Mouse (Mus musculus) midbrain, embryonic 16.5 days (tissue): Measurements from ENCODE around the gene Lrrc28. TPM values are rescaled to one million over a fixed set of nuclear protein-coding genes. Genes with fewer than 3 reads are reported as not detected.
"Not testable (repeated sequence)": the region's sequence is repeated elsewhere in the genome, so short reads cannot be mapped to it uniquely, and the experiment has no call there.

Experiments
- ATAC-seq: fragments of 200-750 bp; cut with Nextera tagmentation; 2 replicates; pipeline ENCODE4 v1.8.0; 2017; ENCODE audit warnings: moderate TSS enrichment
- H3K27ac ChIP-seq: fragments of 300-500 bp; sonication (generic); 2 replicates; pipeline ENCODE4 v1.5.1; 2014; ENCODE audit warnings: mild to moderate bottlenecking, low read length, mixed read lengths
- H3K27me3 ChIP-seq: fragments of 300-500 bp; sonication (generic); 2 replicates; pipeline ENCODE4 v1.6.1; 2014; ENCODE audit warnings: low read depth, low read length, mixed read lengths; ENCODE audit not compliant: control insufficient read depth, insufficient read depth
- H3K36me3 ChIP-seq: fragments of 300-500 bp; sonication (generic); 2 replicates; pipeline ENCODE4 v1.6.1; 2014; ENCODE audit warnings: mild to moderate bottlenecking, low read length, moderate library complexity, mixed read lengths; ENCODE audit not compliant: control insufficient read depth, insufficient read depth
- H3K4me1 ChIP-seq: fragments of 300-500 bp; sonication (generic); 2 replicates; pipeline ENCODE4 v1.6.1; 2014; ENCODE audit warnings: mild to moderate bottlenecking, low read length, mixed read lengths; ENCODE audit not compliant: control insufficient read depth, insufficient read depth
- H3K4me2 ChIP-seq: fragments of 300-500 bp; sonication (generic); 2 replicates; pipeline ENCODE4 v1.6.1; 2014; ENCODE audit warnings: mild to moderate bottlenecking, low read length, mixed read lengths
- H3K4me3 ChIP-seq: fragments of 300-500 bp; sonication (generic); 2 replicates; pipeline ENCODE4 v1.5.1; 2014; ENCODE audit warnings: low read depth, mild to moderate bottlenecking, low read length, moderate library complexity, mixed read lengths
- H3K9ac ChIP-seq: fragments of 300-500 bp; sonication (generic); 2 replicates; pipeline ENCODE4 v1.6.1; 2014; ENCODE audit warnings: low read depth, low read length, mixed read lengths
- H3K9me3 ChIP-seq: fragments of 300-500 bp; sonication (generic); replicated peaks from 2 replicates; pipeline ENCODE4 v1.6.1; 2014; ENCODE audit warnings: mild to moderate bottlenecking, low read length, mixed read lengths; ENCODE audit not compliant: control insufficient read depth, poor library complexity, severe bottlenecking
- WGBS: fragments of 180-500 bp; shearing (Covaris S2); extraction: QIAGEN DNeasy Blood & Tissue Kit; methylation state at CpG from one replicate; pipeline ENCODE4 v1.1.7; 2014; 5-methylcytosine and 5-hydroxymethylcytosine counted together
- polyA plus RNA-seq: library from polyadenylated mRNA; unstranded; fragments of >200 nt; fragmentation: Nextera tagmentation; extraction: Ambion mirVana; gene quantifications from 2 replicates; pipeline ENCODE4 v1.2.1, GENCODE M21; 2015

Gene Lrrc28
- polyA plus RNA-seq, 1 experiment from 2014 or later = 24.0 TPM

DNA sequence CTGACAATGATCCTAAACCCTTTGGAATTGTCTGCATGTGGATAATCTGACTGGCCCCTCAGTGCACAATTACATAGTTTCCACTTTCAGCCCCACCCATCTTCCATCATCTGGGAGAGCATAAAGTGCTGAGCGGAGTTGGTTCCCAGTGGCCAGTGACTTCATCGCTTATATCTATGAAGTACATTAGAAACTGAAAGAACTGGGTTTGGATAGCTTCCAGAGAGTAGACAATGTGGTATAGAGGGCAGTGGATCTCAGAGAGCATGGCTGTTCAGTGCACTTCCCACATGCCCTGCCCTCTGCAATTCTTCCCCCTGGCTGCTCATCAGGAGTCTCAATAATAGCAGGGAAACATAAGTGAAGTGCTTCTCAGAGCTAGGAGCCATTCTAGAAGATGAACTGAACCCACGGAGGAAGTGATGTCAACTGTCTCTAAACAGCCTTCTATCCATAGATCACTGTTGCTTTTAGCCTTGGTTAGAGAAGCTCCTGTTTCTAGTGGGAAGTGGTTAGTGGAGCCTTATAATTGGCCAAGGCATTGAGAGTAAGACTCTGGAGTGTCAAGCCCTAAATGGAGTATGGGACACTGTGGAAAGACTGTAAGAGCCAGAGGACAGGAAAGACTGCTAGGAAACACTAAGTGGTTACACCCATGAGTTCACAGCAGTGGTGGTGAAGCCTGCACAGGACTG, 119.0 kb downstream of the Lrrc28 start:
- Histone ChIP-seq H3K4me3 (no peak overlapping the region), H3K4me2 (no peak overlapping the region), H3K27ac (no peak overlapping the region), H3K9me3 (no peaks in the 10 kb centered on the region), H3K27me3 (no peaks in the 10 kb centered on the region), H3K36me3 (no peaks in the 10 kb centered on the region), H3K9ac (no peak overlapping the region), H3K4me1 (peaks cover 7% of the 10 kb centered on the region; the same call in 1 of the 2 replicates)
- ATAC-seq = no peak
- WGBS = 90% methylated on average over 3 of the region's 3 CpGs

DNA sequence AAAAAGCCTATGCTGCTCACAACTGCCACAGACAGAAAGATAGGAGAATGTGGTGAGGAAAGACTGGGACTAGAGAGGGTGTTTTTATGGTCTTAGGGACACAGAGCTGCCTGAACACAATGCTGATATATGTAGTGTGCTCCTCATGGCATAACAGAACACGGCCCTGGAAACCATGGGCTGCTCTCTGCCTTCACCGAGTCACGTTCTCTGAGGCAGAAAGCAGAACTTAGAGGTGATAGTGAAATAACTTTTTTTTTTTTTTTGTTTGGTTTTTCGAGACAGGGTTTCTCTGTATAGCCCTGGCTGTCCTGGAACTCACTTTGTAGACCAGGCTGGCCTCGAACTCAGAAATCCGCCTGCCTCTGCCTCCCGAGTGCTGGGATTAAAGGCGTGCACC, 121.0 kb downstream of the Lrrc28 start:
- H3K4me2 ChIP-seq, H3K27ac ChIP-seq, H3K4me3 ChIP-seq, H3K9me3 ChIP-seq, H3K4me1 ChIP-seq, H3K27me3 ChIP-seq, H3K36me3 ChIP-seq, ATAC-seq, H3K9ac ChIP-seq: not testable (repeated sequence)
- 92% methylated on average over 8 of the region's 8 CpGs for WGBS

DNA sequence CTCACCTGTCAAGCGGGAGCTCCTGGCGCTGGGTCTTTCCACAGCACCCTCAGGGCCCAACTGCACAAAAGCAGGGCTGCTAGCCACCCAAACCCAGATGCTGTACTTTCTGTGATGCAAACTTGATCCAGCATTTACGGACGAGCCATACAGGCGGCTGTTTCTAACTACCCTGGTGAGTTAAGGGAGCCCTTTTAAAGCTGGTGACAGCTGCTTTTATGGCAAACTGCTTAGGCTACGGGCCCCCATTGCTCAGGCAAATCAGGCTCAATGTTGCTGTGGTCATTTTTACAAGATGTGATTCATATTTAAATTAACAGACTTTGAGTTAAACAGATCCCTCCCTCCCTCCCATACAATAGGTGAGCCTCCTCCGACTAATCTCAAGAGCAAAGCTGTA, 121.7 kb downstream of the Lrrc28 start:
- Histone ChIP-seq H3K27me3 (no peaks in the 10 kb centered on the region), H3K36me3 (no peaks in the 10 kb centered on the region), H3K9me3 (no peaks in the 10 kb centered on the region), H3K4me3 (no peak overlapping the region), H3K4me2 (no peak overlapping the region), H3K27ac (no peak overlapping the region), H3K9ac (no peak overlapping the region), H3K4me1 (peaks cover 2% of the 10 kb centered on the region; the same call in 1 of the 2 replicates)
- no peak for ATAC-seq
- WGBS = 29% methylated on average over 7 of the region's 7 CpGs

DNA sequence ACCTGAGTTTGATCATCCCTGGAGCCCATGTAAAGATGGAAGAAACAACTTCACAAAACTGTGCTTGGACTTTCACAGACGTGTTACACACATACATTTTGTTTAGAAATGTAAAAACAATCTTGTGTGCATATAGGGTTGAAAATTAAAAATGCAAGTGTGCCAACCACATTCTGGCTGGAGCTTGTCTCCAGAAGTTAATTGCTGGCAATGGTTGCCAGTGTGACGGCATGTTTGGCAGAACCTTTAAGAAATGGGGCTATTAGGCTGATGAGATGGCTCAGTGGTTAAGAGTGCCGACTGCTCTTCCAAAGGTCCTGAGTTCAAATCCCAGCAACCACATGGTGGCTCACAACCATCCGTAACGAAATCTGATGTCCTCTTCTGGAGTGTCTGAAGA, 123.3 kb downstream of the Lrrc28 start:
- H3K9me3 ChIP-seq, H3K36me3 ChIP-seq, H3K27ac ChIP-seq, H3K4me1 ChIP-seq, H3K4me3 ChIP-seq, H3K4me2 ChIP-seq, H3K9ac ChIP-seq, ATAC-seq, H3K27me3 ChIP-seq: not testable (repeated sequence)
- 89% methylated on average over 3 of the region's 5 CpGs for WGBS

DNA sequence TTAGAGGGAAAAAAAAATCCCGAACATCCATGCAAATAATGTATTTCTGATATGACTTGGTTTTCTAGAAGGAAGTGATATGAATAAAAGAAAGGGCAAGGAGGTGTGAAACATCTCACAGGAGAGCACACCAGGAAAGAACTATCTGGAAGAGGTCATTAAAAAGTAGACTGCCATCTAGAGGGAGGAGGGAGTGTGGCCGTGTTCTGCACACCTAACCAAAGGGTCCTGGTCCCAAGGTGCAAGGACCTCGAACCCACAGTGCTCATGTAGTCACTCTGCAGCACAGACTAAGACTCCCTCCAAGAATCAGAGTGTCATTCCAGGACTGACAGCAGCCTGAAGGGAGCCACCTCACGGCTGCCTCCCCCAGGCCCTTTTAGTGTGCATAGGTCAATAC, 124.1 kb downstream of the Lrrc28 start:
- peak; percentile 28; the same call in 1 of the 2 replicates for ATAC-seq
- WGBS = 86% methylated on average over 4 of the region's 4 CpGs
- Histone ChIP-seq H3K9ac (no peak overlapping the region), H3K27ac (no peak overlapping the region), H3K9me3 (no peaks in the 10 kb centered on the region), H3K36me3 (no peaks in the 10 kb centered on the region), H3K4me3 (no peak overlapping the region), H3K4me2 (no peak overlapping the region), H3K27me3 (no peaks in the 10 kb centered on the region), H3K4me1 (no peaks in the 10 kb centered on the region)

DNA sequence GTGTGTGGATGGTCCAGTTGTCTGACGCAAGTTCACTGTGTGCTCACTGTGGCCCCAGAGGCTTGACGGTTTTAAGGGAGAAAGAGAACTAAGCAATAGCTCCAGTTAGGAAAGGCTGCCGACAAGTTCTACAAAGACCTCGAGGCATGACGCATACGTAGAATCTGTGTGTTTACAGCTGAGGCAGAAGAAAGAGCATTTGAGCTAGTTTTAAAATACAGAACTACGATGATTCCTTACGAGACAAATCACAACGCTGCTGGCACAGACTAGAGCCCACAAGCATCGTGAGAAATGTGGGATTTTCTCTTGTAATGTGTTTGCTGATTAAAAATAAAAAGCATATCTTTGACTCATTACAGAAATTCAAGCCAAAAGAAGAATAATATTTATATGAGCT, 125.1 kb downstream of the Lrrc28 start:
- no peak for ATAC-seq

DNA sequence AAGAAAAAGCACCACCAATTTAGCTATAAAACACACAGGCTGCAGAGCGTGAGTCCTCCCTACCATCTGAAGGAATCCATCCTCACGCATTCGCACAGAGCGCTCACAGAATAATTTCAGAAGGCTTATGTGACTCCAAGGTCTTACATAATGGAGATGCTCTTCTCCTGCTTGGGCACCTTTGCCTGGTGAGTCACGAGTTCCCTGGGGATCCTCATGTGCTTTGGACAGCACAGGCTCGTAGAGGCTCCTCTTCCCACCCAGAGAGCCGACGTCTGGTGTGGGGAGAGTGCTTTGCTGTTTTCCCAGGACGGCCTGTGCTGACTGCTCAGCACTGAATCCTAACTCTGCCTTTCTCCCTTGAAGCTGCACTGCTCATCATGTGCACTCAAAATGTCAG, 129.4 kb downstream of the Lrrc28 start:
- Histone ChIP-seq H3K27ac (no peak overlapping the region), H3K4me3 (no peak overlapping the region), H3K9me3 (no peaks in the 10 kb centered on the region), H3K4me1 (no peaks in the 10 kb centered on the region), H3K4me2 (no peak overlapping the region), H3K27me3 (no peaks in the 10 kb centered on the region), H3K9ac (no peak overlapping the region), H3K36me3 (no peaks in the 10 kb centered on the region)
- 86% methylated on average over 9 of the region's 9 CpGs for WGBS
- ATAC-seq = no peak

More for the DNA sequence above, 125.1 kb downstream of the Lrrc28 start:
- Histone ChIP-seq H3K9me3 (no peaks in the 10 kb centered on the region), H3K36me3 (no peaks in the 10 kb centered on the region), H3K27ac (no peak overlapping the region), H3K9ac (no peak overlapping the region), H3K27me3 (no peaks in the 10 kb centered on the region), H3K4me3 (no peak overlapping the region), H3K4me1 (no peaks in the 10 kb centered on the region), H3K4me2 (no peak overlapping the region)
- WGBS = 94% methylated on average over 10 of the region's 10 CpGs

DNA sequence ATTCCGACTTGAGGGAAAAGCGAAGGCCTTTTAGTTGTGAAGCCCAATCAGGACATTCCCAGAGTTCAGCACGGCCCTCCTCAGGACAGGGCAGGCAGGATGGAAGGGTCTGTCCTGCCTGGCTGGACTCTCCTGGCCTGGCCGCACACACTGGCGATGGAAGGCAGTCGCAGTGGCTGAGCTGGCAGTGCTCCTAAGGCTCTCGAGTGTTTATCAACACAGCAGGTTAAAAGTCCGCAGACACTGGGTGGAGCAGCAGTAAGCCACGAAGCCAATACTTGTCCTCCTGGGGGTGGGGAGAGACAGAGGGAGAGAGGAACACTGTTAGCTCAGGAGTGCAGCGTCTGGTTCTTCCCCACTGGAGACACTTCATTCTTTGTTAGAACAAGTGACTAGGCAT, 130.2 kb downstream of the Lrrc28 start:
- 58% methylated on average over 10 of the region's 10 CpGs for WGBS
- ATAC-seq = no peak
- no peak overlapping the region for H3K4me3 ChIP-seq
- no peaks in the 10 kb centered on the region for H3K9me3 ChIP-seq
- no peaks in the 10 kb centered on the region for H3K36me3 ChIP-seq
- H3K4me1 ChIP-seq = no peaks in the 10 kb centered on the region
- no peaks in the 10 kb centered on the region for H3K27me3 ChIP-seq
- no peak overlapping the region for H3K27ac ChIP-seq
- no peak overlapping the region for H3K9ac ChIP-seq
- no peak overlapping the region for H3K4me2 ChIP-seq

DNA sequence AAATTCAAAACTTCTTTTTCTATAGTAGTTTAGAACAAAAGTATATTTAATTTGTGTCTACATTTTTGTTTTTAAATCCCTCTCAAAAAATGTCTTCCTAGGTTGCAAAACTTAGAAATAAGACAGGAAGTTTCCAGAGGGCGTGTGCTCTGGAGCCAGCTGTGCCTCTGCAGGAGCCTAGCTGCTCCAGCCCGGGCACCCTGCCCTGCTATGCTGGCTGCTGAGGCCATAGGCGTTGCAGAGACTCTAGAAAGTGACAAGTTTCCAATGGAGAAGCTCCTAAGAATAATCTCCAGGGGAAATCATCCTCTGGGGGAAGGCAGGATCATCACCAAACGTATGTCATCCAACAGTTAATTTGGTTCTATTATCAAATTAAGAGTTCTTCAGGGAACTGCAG, 130.7 kb downstream of the Lrrc28 start:
- Histone ChIP-seq H3K27me3 (no peaks in the 10 kb centered on the region), H3K4me1 (no peaks in the 10 kb centered on the region), H3K9me3 (no peaks in the 10 kb centered on the region), H3K4me2 (no peak overlapping the region), H3K4me3 (no peak overlapping the region), H3K27ac (no peak overlapping the region), H3K9ac (no peak overlapping the region), H3K36me3 (no peaks in the 10 kb centered on the region)
- WGBS = 75% methylated on average over 4 of the region's 4 CpGs
- ATAC-seq = no peak
